Mouse (Mus musculus) heart, embryonic 11.5 days (tissue): Measurements from ENCODE around the gene Atf5. TPM values are rescaled to one million over a fixed set of nuclear protein-coding genes. Genes with fewer than 3 reads are reported as not detected.

Source experiments
- ATAC-seq: fragments of 200-750 bp; cut with Nextera tagmentation; replicated peaks from 2 replicates; pipeline ENCODE4 v1.8.0; 2017; ENCODE audit warnings: moderate library complexity; ENCODE audit not compliant: insufficient number of reproducible peaks, low FRiP score, low TSS enrichment
- H3K27ac ChIP-seq: fragments of 300-500 bp; sonication (generic); 2 replicates; pipeline ENCODE4 v1.5.1; 2014; ENCODE audit warnings: mild to moderate bottlenecking, low read depth, low read length
- H3K27me3 ChIP-seq: fragments of 300-500 bp; sonication (generic); 2 replicates; pipeline ENCODE4 v1.6.1; 2014; ENCODE audit warnings: mild to moderate bottlenecking, low read length, mixed read lengths; ENCODE audit not compliant: control insufficient read depth, insufficient read depth
- H3K36me3 ChIP-seq: fragments of 300-500 bp; sonication (generic); 2 replicates; pipeline ENCODE4 v1.6.1; 2014; ENCODE audit warnings: mild to moderate bottlenecking, low read length, moderate library complexity, mixed read lengths; ENCODE audit not compliant: control insufficient read depth, insufficient read depth
- H3K4me1 ChIP-seq: fragments of 300-500 bp; sonication (generic); 2 replicates; pipeline ENCODE4 v1.6.1; 2014; ENCODE audit warnings: low read length; ENCODE audit not compliant: control insufficient read depth, insufficient read depth
- H3K4me2 ChIP-seq: fragments of 300-500 bp; sonication (generic); 2 replicates; pipeline ENCODE4 v1.6.1; 2014; ENCODE audit warnings: mild to moderate bottlenecking, moderate library complexity
- H3K4me3 ChIP-seq: fragments of 300-500 bp; sonication (generic); 2 replicates; pipeline ENCODE4 v1.5.1; 2014; ENCODE audit warnings: low read depth, low read length
- H3K9ac ChIP-seq: fragments of 300-500 bp; sonication (generic); 2 replicates; pipeline ENCODE4 v1.6.1; 2014; ENCODE audit warnings: mild to moderate bottlenecking, low read depth, low read length, moderate library complexity
- H3K9me3 ChIP-seq: fragments of 300-500 bp; sonication (generic); replicated peaks from 2 replicates; pipeline ENCODE4 v1.6.1; 2016; ENCODE audit warnings: low read length; ENCODE audit not compliant: control insufficient read depth
- WGBS: fragments of 180-500 bp; shearing (Covaris S2); extraction: QIAGEN DNeasy Blood & Tissue Kit; methylation state at CpG from one replicate; pipeline ENCODE4 v1.1.7; 2014; ENCODE audit not compliant: insufficient replicate concordance; 5-methylcytosine and 5-hydroxymethylcytosine counted together
- polyA plus RNA-seq: library from polyadenylated mRNA; unstranded; fragments of >200 nt; fragmentation: Nextera tagmentation; extraction: Ambion mirVana; gene quantifications from 2 replicates; pipeline ENCODE4 v1.2.1, GENCODE M21; 2014

The Atf5 gene
- polyA plus RNA-seq, 1 experiment from 2014 or later = 1.6 TPM

GRCm38 (mm10) chr7:44852259-44853027 lies 36.0 kb upstream of the Atf5 start:
- WGBS = 87% methylated on average over 34 of the region's 36 CpGs
- no peak overlapping the region for H3K4me2 ChIP-seq
- no peak overlapping the region for H3K27ac ChIP-seq
- ATAC-seq = no peak
- no peak overlapping the region for H3K9ac ChIP-seq
- no peak overlapping the region; the same call in 1 of the 2 replicates for H3K4me3 ChIP-seq
- H3K9me3 ChIP-seq = no peaks in the 10 kb centered on the region
- H3K27me3 ChIP-seq = no peaks in the 10 kb centered on the region
- peaks cover 32% of the 10 kb centered on the region for H3K4me1 ChIP-seq
- H3K36me3 ChIP-seq = peaks cover 4% of the 10 kb centered on the region; the same call in 1 of the 2 replicates

- Histone ChIP-seq H3K36me3 (peaks cover 4% of the 10 kb centered on the region; the same call in 1 of the 2 replicates), H3K4me3 (0 out of 2 replicates have a peak overlapping the region, but pooled peaks have one; percentile 5), H3K27me3 (no peaks in the 10 kb centered on the region), H3K27ac (0 out of 2 replicates have a peak overlapping the region, but pooled peaks have one; percentile 10), H3K4me1 (peaks cover 32% of the 10 kb centered on the region), H3K4me2 (no peak overlapping the region), H3K9me3 (no peaks in the 10 kb centered on the region), H3K9ac (no peak overlapping the region)
- ATAC-seq = no peak
- 92% methylated on average over 12 of the region's 12 CpGs for WGBS
Observed at GRCm38 (mm10) chr7:44851625-44852234, 35.3 kb upstream of the Atf5 start.

GRCm38 (mm10) chr7:44850789-44851624 lies 34.5 kb upstream of the Atf5 start:
- H3K36me3 ChIP-seq = peaks cover 6% of the 10 kb centered on the region; the same call in 1 of the 2 replicates
- peak overlapping the region; percentile 93 for H3K9ac ChIP-seq
- peak overlapping the region; percentile 87 for H3K4me3 ChIP-seq
- no peak for ATAC-seq
- peak overlapping the region; percentile 97 for H3K27ac ChIP-seq
- peak overlapping the region; percentile 96 for H3K4me2 ChIP-seq
- WGBS = 74% methylated on average over 8 of the region's 8 CpGs
- H3K27me3 ChIP-seq = no peaks in the 10 kb centered on the region
- H3K4me1 ChIP-seq = peaks cover 29% of the 10 kb centered on the region
- H3K9me3 ChIP-seq = no peaks in the 10 kb centered on the region

- ATAC-seq = peak; percentile 32; the same call in 1 of the 2 replicates
- Histone ChIP-seq H3K27ac (peak overlapping the region; percentile 97), H3K36me3 (peaks cover 11% of the 10 kb centered on the region; the same call in 1 of the 2 replicates), H3K9me3 (no peaks in the 10 kb centered on the region), H3K4me3 (peak overlapping the region; percentile 87), H3K27me3 (no peaks in the 10 kb centered on the region), H3K4me2 (peak overlapping the region; percentile 96), H3K4me1 (peaks cover 27% of the 10 kb centered on the region), H3K9ac (peak overlapping the region; percentile 93)
- 0% methylated on average over 32 of the region's 33 CpGs for WGBS
Observed at GRCm38 (mm10) chr7:44850146-44850545, 33.7 kb upstream of the Atf5 start.

GRCm38 (mm10) chr7:44849416-44850111 lies 33.1 kb upstream of the Atf5 start:
- H3K9ac ChIP-seq = peak overlapping the region; percentile 93
- H3K9me3 ChIP-seq = no peaks in the 10 kb centered on the region
- ATAC-seq = peak; percentile 67
- WGBS = under 1% methylated on average over 41 of the region's 41 CpGs
- no peaks in the 10 kb centered on the region for H3K27me3 ChIP-seq
- peak overlapping the region; percentile 96 for H3K4me2 ChIP-seq
- peak overlapping the region; percentile 97 for H3K27ac ChIP-seq
- peaks cover 23% of the 10 kb centered on the region for H3K4me1 ChIP-seq
- peaks cover 13% of the 10 kb centered on the region; the same call in 1 of the 2 replicates for H3K36me3 ChIP-seq
- H3K4me3 ChIP-seq = peak overlapping the region; percentile 87

- peak within 1 kb of the TSS; percentile 87 for H3K4me3 ChIP-seq
- peaks cover 17% of the 10 kb centered on the region for H3K4me1 ChIP-seq
- H3K36me3 ChIP-seq = peaks cover 19% of the 10 kb centered on the region
- H3K9me3 ChIP-seq = no peaks in the 10 kb centered on the region
- ATAC-seq = peak; percentile 81
- peak within 1 kb of the TSS; percentile 93 for H3K9ac ChIP-seq
- no peaks in the 10 kb centered on the region for H3K27me3 ChIP-seq
- H3K27ac ChIP-seq = peak within 1 kb of the TSS; percentile 97
- under 1% methylated on average over 54 of the region's 54 CpGs for WGBS
- peak within 1 kb of the TSS; percentile 96 for H3K4me2 ChIP-seq
Observed at GRCm38 (mm10) chr7:44848561-44849415, 32.3 kb upstream of the Atf5 start, which contains the start of the genes Akt1s1 and Tbc1d17. TSS of gene Akt1s1 (plus strand) at chr7:44848991. TSS of gene Tbc1d17 (minus strand) at chr7:44849079.

- H3K27me3 ChIP-seq = no peaks in the 10 kb centered on the region
- 76% methylated on average over 5 of the region's 5 CpGs for WGBS
- ATAC-seq = no peak
- no peak overlapping the region for H3K27ac ChIP-seq
- no peaks in the 10 kb centered on the region for H3K9me3 ChIP-seq
- H3K36me3 ChIP-seq = peaks cover 21% of the 10 kb centered on the region
- H3K4me1 ChIP-seq = peaks cover 14% of the 10 kb centered on the region
- H3K4me3 ChIP-seq = peak overlapping the region; percentile 87
- H3K4me2 ChIP-seq = peak overlapping the region; percentile 96
- peak overlapping the region; percentile 6; the same call in 1 of the 2 replicates for H3K9ac ChIP-seq
Observed at GRCm38 (mm10) chr7:44847772-44848171, 31.3 kb upstream of the Atf5 start.
